Mouse (Mus musculus) ovary, postnatal 10 days (tissue): ENCODE results near the gene Gm732.

Experiments
- DNase-seq: peaks from one replicate; pipeline ENCODE4 v3.0.0; 2022; ENCODE audit warnings: low spot score

Gm732 gene

DNA sequence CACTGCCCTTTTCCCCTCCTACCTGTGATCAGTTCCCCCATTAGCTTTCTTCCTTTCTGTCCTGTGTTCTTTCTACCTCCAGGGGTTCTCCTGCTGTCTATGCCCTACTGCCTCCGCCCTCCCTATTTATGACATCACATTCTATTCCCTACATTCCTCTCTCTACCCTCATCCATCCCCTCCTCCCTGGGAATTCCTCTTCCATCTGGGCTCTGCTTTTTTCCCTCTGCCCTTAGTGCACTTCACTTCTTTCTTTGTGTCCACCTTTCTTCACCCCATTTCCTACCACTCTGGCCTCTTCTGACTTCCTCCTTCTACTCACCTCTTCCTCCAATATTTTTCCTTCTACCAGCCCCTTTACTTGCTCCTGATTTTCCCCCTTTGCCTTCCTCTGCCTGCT lies at the start of gene Gm732:
TSS of gene Gm732 (minus strand) at position 101 of the 400 bp plus-strand sequence.
- DNase-seq = no peak
